Mouse (Mus musculus): ENCODE measurements around the gene Gm9747. TPM values are rescaled to one million over a fixed set of nuclear protein-coding genes. Genes with fewer than 3 reads are reported as not detected.

Gene Gm9747
- polyA plus RNA-seq, 1 experiment from 2014 or later, result 21.8 TPM

DNA sequence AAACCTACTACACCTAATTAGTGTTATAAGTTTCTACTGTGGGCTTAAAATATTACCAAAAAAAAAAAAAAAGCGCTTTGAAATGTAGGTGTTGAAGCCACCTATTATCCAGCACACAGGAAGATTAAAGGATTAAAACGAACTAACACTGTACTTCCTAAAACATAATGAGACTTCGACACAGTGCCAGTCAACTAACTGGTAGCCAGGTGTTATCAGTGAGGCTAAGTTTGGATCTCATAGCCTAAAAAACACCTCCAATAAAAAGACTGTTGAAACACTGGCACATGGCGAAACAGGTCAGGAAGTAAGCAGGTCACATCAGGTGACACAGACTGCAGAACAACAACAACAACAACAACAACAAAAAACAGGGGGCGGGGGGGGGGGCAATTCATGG, 28.7 kb downstream of the Gm9747 start:
- no peaks in the 10 kb centered on the region for H3K36me3 ChIP-seq
- DNase-seq (ENCODE audit: low spot score), result no peak
- no peaks in the 10 kb centered on the region for H3K4me1 ChIP-seq
- 86% methylated on average over 5 of the region's 5 CpGs for WGBS
- no peak overlapping the region for H3K4me3 ChIP-seq
- H3K9me3 ChIP-seq (replicated peaks), result no peaks in the 10 kb centered on the region
- H3K27me3 ChIP-seq (ENCODE audit: low read depth, poor library complexity, severe bottlenecking), result no peaks in the 10 kb centered on the region
- H3K27ac ChIP-seq (replicated peaks), result no peak overlapping the region

DNA sequence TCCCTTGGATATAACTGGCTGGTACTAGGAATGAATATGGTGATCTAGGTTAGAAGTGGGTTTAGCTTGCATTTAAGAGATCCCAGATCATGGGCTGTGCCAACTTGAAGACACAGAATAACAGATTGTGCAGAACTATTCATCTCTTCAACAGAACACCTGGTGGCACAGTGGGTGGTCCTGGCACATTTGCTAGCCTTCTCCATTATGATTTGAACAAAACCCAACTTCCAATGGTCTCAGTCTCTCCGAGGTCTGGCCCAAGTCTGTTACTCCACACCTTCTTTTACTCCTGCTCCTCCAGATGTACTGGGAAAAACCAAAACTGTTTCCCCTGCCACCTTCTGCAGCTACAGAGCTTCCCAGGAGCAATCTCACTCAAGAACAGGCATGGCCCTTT, 29.4 kb downstream of the Gm9747 start:
- Histone ChIP-seq H3K36me3 (no peaks in the 10 kb centered on the region), H3K9me3 (replicated peaks) (no peaks in the 10 kb centered on the region), H3K4me3 (no peak overlapping the region), H3K27me3 (ENCODE audit: low read depth, poor library complexity, severe bottlenecking) (no peaks in the 10 kb centered on the region), H3K27ac (replicated peaks) (no peak overlapping the region), H3K4me1 (no peaks in the 10 kb centered on the region)
- DNase-seq (ENCODE audit: low spot score), result no peak
- WGBS, result 83% methylated on average over 1 of the region's 1 CpGs

- H3K36me3 ChIP-seq, result peaks cover 6% of the 10 kb centered on the region; the same call in 1 of the 2 replicates
- H3K27ac ChIP-seq (replicated peaks), result no peak overlapping the region
- no peak for DNase-seq (ENCODE audit: low spot score)
These were observed 34.6 kb downstream of the Gm9747 start for GRCm38 (mm10) chr1:82267547-82267946.

GRCm38 (mm10) chr1:82272231-82272630, 39.3 kb downstream of the Gm9747 start:
- H3K4me3 ChIP-seq, result no peak overlapping the region
- no peaks in the 10 kb centered on the region for H3K9me3 ChIP-seq (replicated peaks)
- no peaks in the 10 kb centered on the region for H3K27me3 ChIP-seq (ENCODE audit: low read depth, poor library complexity, severe bottlenecking)
- peaks cover 35% of the 10 kb centered on the region for H3K4me1 ChIP-seq
- H3K27ac ChIP-seq (replicated peaks), result peak overlapping the region; percentile 49
- H3K36me3 ChIP-seq, result peaks cover 19% of the 10 kb centered on the region
- no peak for DNase-seq (ENCODE audit: low spot score)
- 78% methylated on average over 5 of the region's 5 CpGs for WGBS

More at GRCm38 (mm10) chr1:82267547-82267946, 34.6 kb downstream of the Gm9747 start:
- Histone ChIP-seq H3K4me1 (peaks cover 6% of the 10 kb centered on the region), H3K4me3 (no peak overlapping the region), H3K9me3 (replicated peaks) (no peaks in the 10 kb centered on the region), H3K27me3 (ENCODE audit: low read depth, poor library complexity, severe bottlenecking) (no peaks in the 10 kb centered on the region)
- 86% methylated on average over 4 of the region's 4 CpGs for WGBS

GRCm38 (mm10) chr1:82273529-82273928, 40.6 kb downstream of the Gm9747 start:
- no peaks in the 10 kb centered on the region for H3K9me3 ChIP-seq (replicated peaks)
- H3K4me3 ChIP-seq, result no peak overlapping the region
- WGBS, result 33% methylated on average over 6 of the region's 6 CpGs
- peaks cover 35% of the 10 kb centered on the region for H3K4me1 ChIP-seq
- H3K36me3 ChIP-seq, result peaks cover 32% of the 10 kb centered on the region
- H3K27ac ChIP-seq (replicated peaks), result peak overlapping the region; percentile 72
- H3K27me3 ChIP-seq (ENCODE audit: low read depth, poor library complexity, severe bottlenecking), result no peaks in the 10 kb centered on the region
- peak; percentile 42 for DNase-seq (ENCODE audit: low spot score)

- Histone ChIP-seq H3K36me3 (peaks cover 40% of the 10 kb centered on the region), H3K27me3 (ENCODE audit: low read depth, poor library complexity, severe bottlenecking) (no peaks in the 10 kb centered on the region), H3K4me1 (peaks cover 35% of the 10 kb centered on the region), H3K4me3 (no peak overlapping the region), H3K9me3 (replicated peaks) (no peaks in the 10 kb centered on the region), H3K27ac (replicated peaks) (peak overlapping the region; percentile 72)
- 57% methylated on average over 1 of the region's 1 CpGs for WGBS
- DNase-seq (ENCODE audit: low spot score), result no peak
These were observed 41.4 kb downstream of the Gm9747 start for GRCm38 (mm10) chr1:82274361-82274760.

DNA sequence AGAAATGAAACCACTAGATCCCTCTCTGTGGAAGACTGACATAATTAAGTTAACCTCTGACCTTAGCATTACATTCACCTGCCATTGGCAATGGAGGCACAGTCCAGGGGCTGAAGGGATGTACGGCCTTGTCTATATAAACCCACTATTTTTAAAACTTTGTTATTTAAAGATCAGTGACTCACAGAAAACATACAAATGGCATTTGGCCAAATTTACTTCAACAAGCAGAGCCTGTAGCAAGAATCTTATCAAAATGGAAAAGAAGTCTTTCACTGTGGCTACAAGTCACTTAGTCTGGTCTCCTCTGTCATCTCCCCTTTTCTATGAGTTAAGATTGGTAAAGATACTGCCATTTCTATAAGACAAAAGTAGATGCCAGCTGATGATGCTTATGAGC, 46.9 kb downstream of the Gm9747 start:
- Histone ChIP-seq H3K4me3 (no peak overlapping the region), H3K9me3 (replicated peaks) (no peaks in the 10 kb centered on the region), H3K27ac (replicated peaks) (no peak overlapping the region), H3K36me3 (peaks cover 34% of the 10 kb centered on the region), H3K27me3 (ENCODE audit: low read depth, poor library complexity, severe bottlenecking) (no peaks in the 10 kb centered on the region), H3K4me1 (peaks cover 34% of the 10 kb centered on the region)
- 82% methylated on average over 1 of the region's 1 CpGs for WGBS
- DNase-seq (ENCODE audit: low spot score), result no peak

GRCm38 (mm10) chr1:82281823-82282222, 48.9 kb downstream of the Gm9747 start:
- WGBS, result 85% methylated on average over 6 of the region's 6 CpGs

DNA sequence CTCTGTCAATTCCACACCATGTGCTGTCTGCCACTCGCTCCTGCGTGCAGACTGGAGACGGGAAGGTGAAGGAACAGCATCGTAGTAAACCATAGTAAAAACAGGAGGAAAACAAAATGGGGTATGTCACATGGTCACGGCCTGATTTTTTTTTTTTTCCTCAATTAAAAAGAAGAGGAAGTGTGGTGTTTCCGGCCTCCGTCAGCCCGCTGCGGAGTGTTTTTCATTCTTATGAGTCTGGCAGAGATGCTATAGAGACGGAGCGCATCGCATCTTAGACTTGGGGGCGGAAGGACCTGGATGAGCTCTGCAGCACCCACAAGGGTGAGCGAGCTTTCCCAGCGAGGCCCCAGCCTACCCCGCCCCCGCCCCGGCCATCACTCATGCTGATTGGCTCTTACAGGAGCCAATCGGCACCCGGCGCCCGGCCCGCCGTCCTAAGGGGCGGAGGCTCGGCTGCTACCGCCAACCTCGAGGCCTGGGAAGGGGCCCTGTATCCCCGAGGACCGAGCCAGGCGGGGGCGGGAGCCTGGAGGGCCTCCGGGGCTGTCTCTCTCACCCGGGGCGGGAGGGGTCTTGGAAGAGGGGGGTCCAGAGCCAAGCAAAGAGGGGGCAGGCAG, 50.2 kb downstream of the Gm9747 start:
- WGBS, result 3% methylated on average over 35 of the region's 35 CpGs
- H3K4me1 ChIP-seq, result peaks cover 59% of the 10 kb centered on the region

More at GRCm38 (mm10) chr1:82281823-82282222, 48.9 kb downstream of the Gm9747 start:
- no peaks in the 10 kb centered on the region for H3K9me3 ChIP-seq (replicated peaks)
- no peak overlapping the region for H3K4me3 ChIP-seq
- peaks cover 25% of the 10 kb centered on the region for H3K36me3 ChIP-seq
- no peaks in the 10 kb centered on the region for H3K27me3 ChIP-seq (ENCODE audit: low read depth, poor library complexity, severe bottlenecking)
- no peak overlapping the region for H3K27ac ChIP-seq (replicated peaks)
- DNase-seq (ENCODE audit: low spot score), result no peak
- H3K4me1 ChIP-seq, result peaks cover 48% of the 10 kb centered on the region

DNA sequence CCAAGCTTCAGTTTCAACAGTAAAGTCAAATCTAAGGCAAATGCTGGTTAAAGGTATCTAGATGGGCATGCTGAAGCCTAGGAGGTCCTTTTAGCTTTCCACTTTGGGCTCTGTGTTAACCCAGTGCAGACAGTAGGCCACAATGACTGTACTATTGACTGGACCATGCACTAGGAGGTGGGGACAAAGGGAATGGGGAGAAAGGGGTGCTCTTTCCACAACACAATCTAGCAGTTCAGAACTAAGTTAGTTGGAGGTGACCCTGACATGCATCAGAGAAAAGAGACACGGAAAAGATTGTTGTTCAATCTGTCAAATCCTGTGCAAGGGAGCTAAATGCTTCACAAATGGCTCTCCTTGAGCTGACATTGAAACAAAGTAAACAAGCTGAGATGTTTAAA, 51.0 kb downstream of the Gm9747 start:
- H3K4me1 ChIP-seq, result peaks cover 66% of the 10 kb centered on the region
- DNase-seq (ENCODE audit: low spot score), result peak; percentile 44
- H3K4me3 ChIP-seq, result peak overlapping the region; percentile 81
- H3K36me3 ChIP-seq, result peaks cover 25% of the 10 kb centered on the region
- 8% methylated on average over 1 of the region's 1 CpGs for WGBS
- H3K27me3 ChIP-seq (ENCODE audit: low read depth, poor library complexity, severe bottlenecking), result peaks cover 16% of the 10 kb centered on the region
- H3K27ac ChIP-seq (replicated peaks), result peak overlapping the region; percentile 96
- peaks cover 15% of the 10 kb centered on the region for H3K9me3 ChIP-seq (replicated peaks)

More for the DNA sequence above, 50.2 kb downstream of the Gm9747 start:
- H3K4me3 ChIP-seq, result peak overlapping the region; percentile 81
- H3K27ac ChIP-seq (replicated peaks), result peak overlapping the region; percentile 96
- peaks cover 7% of the 10 kb centered on the region; the same call in 1 of the 2 replicates for H3K9me3 ChIP-seq (replicated peaks)
- peaks cover 25% of the 10 kb centered on the region for H3K36me3 ChIP-seq
- peak; percentile 94 for DNase-seq (ENCODE audit: low spot score)
- peaks cover 8% of the 10 kb centered on the region for H3K27me3 ChIP-seq (ENCODE audit: low read depth, poor library complexity, severe bottlenecking)

GRCm38 (mm10) chr1:82284403-82284802, 51.5 kb downstream of the Gm9747 start:
- H3K4me3 ChIP-seq, result peak overlapping the region; percentile 81
- 44% methylated on average over 4 of the region's 4 CpGs for WGBS
- peaks cover 16% of the 10 kb centered on the region for H3K9me3 ChIP-seq (replicated peaks)
- peaks cover 26% of the 10 kb centered on the region for H3K36me3 ChIP-seq
- H3K4me1 ChIP-seq, result peaks cover 71% of the 10 kb centered on the region
- H3K27ac ChIP-seq (replicated peaks), result peak overlapping the region; percentile 96
- DNase-seq (ENCODE audit: low spot score), result no peak
- peaks cover 21% of the 10 kb centered on the region for H3K27me3 ChIP-seq (ENCODE audit: low read depth, poor library complexity, severe bottlenecking)
